Comparison of ENCODE assay signal across 8 mouse cellular contexts in the genomic region with DNA sequence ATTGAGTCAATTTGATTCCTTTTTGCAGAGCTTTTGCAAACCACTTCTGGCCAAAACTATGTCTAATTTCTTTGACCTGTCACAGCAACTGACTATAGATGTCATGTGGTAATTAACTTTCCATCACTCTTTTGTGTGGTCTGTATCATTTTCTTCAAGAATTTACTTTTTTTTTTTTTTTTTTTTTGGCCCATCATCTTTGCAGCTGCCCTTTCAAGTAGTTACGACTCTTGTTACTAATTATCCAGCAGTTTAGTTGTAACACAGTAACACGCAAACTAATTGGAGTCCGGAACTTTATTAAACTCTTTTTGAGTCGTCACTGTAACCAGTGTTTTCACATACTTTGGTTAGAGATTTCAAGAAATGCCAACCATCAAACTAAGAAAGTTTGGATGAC. TPM values are rescaled to one million over a fixed set of nuclear protein-coding genes. Genes with fewer than 3 reads are reported as not detected.
DNase-seq lines count a peak whose midpoint lies in the region; ATAC-seq and TF ChIP-seq lines count a peak whose summit lies in the region.

No protein-coding gene starts in this region.

- peak overlapping the region; percentile 82 for H3K4me2 ChIP-seq in lung, embryonic 14.5 days
- peak overlapping the region; percentile 84 for H3K4me2 ChIP-seq in embryonic facial prominence, embryonic 15.5 days (replicated peaks)
- peak overlapping the region; percentile 91 for H3K4me2 ChIP-seq in neural tube, embryonic 15.5 days

- H3K27me3 ChIP-seq in lung, embryonic 14.5 days (ENCODE audit: insufficient read depth, low read length): no peaks in the 10 kb centered on the region
- no peaks in the 10 kb centered on the region for H3K27me3 ChIP-seq in embryonic facial prominence, embryonic 15.5 days
- no peaks in the 10 kb centered on the region for H3K27me3 ChIP-seq in limb, embryonic 10.5 days (ENCODE audit: low read depth, poor library complexity, severe bottlenecking)
- no peaks in the 10 kb centered on the region for H3K27me3 ChIP-seq in neural tube, embryonic 15.5 days (replicated peaks)

- H3K4me3 ChIP-seq in lung, embryonic 14.5 days (ENCODE audit: low read depth, low read length): peak overlapping the region; percentile 96
- peak overlapping the region; percentile 59 for H3K4me3 ChIP-seq in embryonic facial prominence, embryonic 15.5 days (replicated peaks)
- H3K4me3 ChIP-seq in limb, embryonic 10.5 days: peak overlapping the region; percentile 94
- H3K4me3 ChIP-seq in neural tube, embryonic 15.5 days (replicated peaks): peak overlapping the region; percentile 78

- TF ChIP-seq CTCF in lung, embryonic 14.5 days (IDR thresholded peaks at IDR 0.05; ENCODE audit: low read depth): no peak

- H3K9ac ChIP-seq in lung, embryonic 14.5 days: no peak overlapping the region
- H3K9ac ChIP-seq in embryonic facial prominence, embryonic 15.5 days: peak overlapping the region; percentile 76; the same call in 1 of the 2 replicates
- H3K9ac ChIP-seq in neural tube, embryonic 15.5 days (replicated peaks): peak overlapping the region; percentile 89; the same call in 1 of the 2 replicates

- no peak for ATAC-seq in lung, embryonic 14.5 days (ENCODE audit: insufficient read depth)
- ATAC-seq in embryonic facial prominence, embryonic 15.5 days (ENCODE audit: insufficient number of reproducible peaks, low FRiP score, low TSS enrichment, low read depth): no peak
- no peak for ATAC-seq in neural tube, embryonic 15.5 days (ENCODE audit: low FRiP score)
- ATAC-seq in activated CD4-positive, CD25-positive, alpha-beta regulatory T cell, adult 4 months: no peak

- WGBS in lung, embryonic 14.5 days: 14% methylated on average over 4 of the region's 4 CpGs
- WGBS in embryonic facial prominence, embryonic 15.5 days: 8% methylated on average over 4 of the region's 4 CpGs
- WGBS in limb, embryonic 10.5 days: 11% methylated on average over 4 of the region's 4 CpGs
- WGBS in neural tube, embryonic 15.5 days: 5% methylated on average over 4 of the region's 4 CpGs

- no peaks in the 10 kb centered on the region for H3K9me3 ChIP-seq in lung, embryonic 14.5 days (ENCODE audit: low read depth, low read length)
- no peaks in the 10 kb centered on the region for H3K9me3 ChIP-seq in embryonic facial prominence, embryonic 15.5 days (replicated peaks)
- no peaks in the 10 kb centered on the region for H3K9me3 ChIP-seq in limb, embryonic 10.5 days (replicated peaks)
- no peaks in the 10 kb centered on the region for H3K9me3 ChIP-seq in neural tube, embryonic 15.5 days (replicated peaks)

- intact Hi-C loops in left cerebral cortex, postnatal 4 days (cut with DNase I): loop anchor here (2.0 to 5.0 kb wide), 2 partner anchors 170 to 282 kb away; no protein-coding TSS in a partner anchor

- H3K27ac ChIP-seq in lung, embryonic 14.5 days (ENCODE audit: low read depth): no peak overlapping the region
- H3K27ac ChIP-seq in embryonic facial prominence, embryonic 15.5 days (replicated peaks): no peak overlapping the region
- H3K27ac ChIP-seq in limb, embryonic 10.5 days: peak overlapping the region; percentile 100
- no peak overlapping the region; the same call in 1 of the 2 replicates for H3K27ac ChIP-seq in neural tube, embryonic 15.5 days (replicated peaks)

- no peaks in the 10 kb centered on the region for H3K36me3 ChIP-seq in lung, embryonic 14.5 days (ENCODE audit: insufficient read depth)
- H3K36me3 ChIP-seq in embryonic facial prominence, embryonic 15.5 days: no peaks in the 10 kb centered on the region
- no peaks in the 10 kb centered on the region for H3K36me3 ChIP-seq in limb, embryonic 10.5 days
- no peaks in the 10 kb centered on the region for H3K36me3 ChIP-seq in neural tube, embryonic 15.5 days

- H3K4me1 ChIP-seq in lung, embryonic 14.5 days (ENCODE audit: insufficient read depth): no peaks in the 10 kb centered on the region
- H3K4me1 ChIP-seq in embryonic facial prominence, embryonic 15.5 days: peaks cover 10% of the 10 kb centered on the region; the same call in 1 of the 2 replicates
- H3K4me1 ChIP-seq in limb, embryonic 10.5 days: peaks cover 52% of the 10 kb centered on the region
- peaks cover 21% of the 10 kb centered on the region for H3K4me1 ChIP-seq in neural tube, embryonic 15.5 days

- no peak for DNase-seq in lung, embryonic 14.5 days
- no peak for DNase-seq in lung, postnatal 4 days
- no peak for DNase-seq in limb, embryonic 10.5 days (ENCODE audit: low spot score)
- no peak for DNase-seq in urinary bladder, postnatal 25 days (ENCODE audit: low spot score)
- DNase-seq in left cerebral cortex, postnatal 4 days: no peak

RNA-seq across cellular contexts. Expression of a gene that starts 0.8 kb away (rescaled TPM):
- 8.2 and 9.9 TPM in 2 replicates for polyA plus RNA-seq in lung, embryonic 14.5 days (2014; fragmentation: Nextera tagmentation; extraction: Ambion mirVana)
- 5.9 and 6.0 TPM in 2 replicates for polyA plus RNA-seq in embryonic facial prominence, embryonic 15.5 days (2015; fragmentation: Nextera tagmentation; extraction: Ambion mirVana)
- polyA plus RNA-seq in limb, embryonic 10.5 days (2016; fragmentation: Nextera tagmentation; extraction: Ambion mirVana): 7.1 and 8.8 TPM in 2 replicates
- 8.5 and 9.4 TPM in 2 replicates for polyA plus RNA-seq in neural tube, embryonic 15.5 days (2015; fragmentation: Nextera tagmentation; extraction: Ambion mirVana)
- 10 to 100 TPM; 56.2 to 61.7 TPM for total RNA-seq in left cerebral cortex, postnatal 4 days (2021)
- 1 to 10 TPM; 7.0 TPM for polyA plus RNA-seq in activated CD4-positive, CD25-positive, alpha-beta regulatory T cell, adult 4 months (2017; shearing (Covaris generic))
